Mouse (Mus musculus) lung, adult 2 months (tissue): ENCODE measurements at regions not wholly inside any gene's neighbourhood (a gene's known extent, or its start where the extent isn't known, plus 50 kb on each side); places are given as distances from the start of the nearest gene placed in this dataset.

Experiments used
- DNase-seq: peaks from one replicate; pipeline ENCODE4 v3.0.0; 2022
- H3K4me1 ChIP-seq: fragments of 200-500 bp; 2 replicates; pipeline ENCODE4 v1.6.1; 2011; ENCODE audit warnings: low read length; ENCODE audit not compliant: control insufficient read depth, insufficient read depth
- H3K4me3 ChIP-seq: fragments of 200-500 bp; replicated peaks from 2 replicates; pipeline ENCODE3; 2011; ENCODE audit warnings: low read depth, mild to moderate bottlenecking, control low read depth, low read length; ENCODE audit errors: extremely low read depth
- CTCF ChIP-seq: fragments of 200-500 bp; IDR thresholded peaks from 2 replicates; pipeline ENCODE4 v1.5.1; 2011; ENCODE audit warnings: mild to moderate bottlenecking, low read length, control low read depth; ENCODE audit not compliant: insufficient read depth
- POLR2A ChIP-seq: fragments of 200-500 bp; IDR thresholded peaks from 2 replicates; pipeline ENCODE4 v1.6.1; 2011; ENCODE audit warnings: low read depth, mild to moderate bottlenecking, control low read depth, low read length, borderline replicate concordance; ENCODE audit errors: extremely low read depth
- WGBS: fragments of 180-500 bp; shearing (Covaris S2); methylation state at CpG from one replicate; pipeline ENCODE4 v1.1.7; 2018; 5-methylcytosine and 5-hydroxymethylcytosine counted together

DNA sequence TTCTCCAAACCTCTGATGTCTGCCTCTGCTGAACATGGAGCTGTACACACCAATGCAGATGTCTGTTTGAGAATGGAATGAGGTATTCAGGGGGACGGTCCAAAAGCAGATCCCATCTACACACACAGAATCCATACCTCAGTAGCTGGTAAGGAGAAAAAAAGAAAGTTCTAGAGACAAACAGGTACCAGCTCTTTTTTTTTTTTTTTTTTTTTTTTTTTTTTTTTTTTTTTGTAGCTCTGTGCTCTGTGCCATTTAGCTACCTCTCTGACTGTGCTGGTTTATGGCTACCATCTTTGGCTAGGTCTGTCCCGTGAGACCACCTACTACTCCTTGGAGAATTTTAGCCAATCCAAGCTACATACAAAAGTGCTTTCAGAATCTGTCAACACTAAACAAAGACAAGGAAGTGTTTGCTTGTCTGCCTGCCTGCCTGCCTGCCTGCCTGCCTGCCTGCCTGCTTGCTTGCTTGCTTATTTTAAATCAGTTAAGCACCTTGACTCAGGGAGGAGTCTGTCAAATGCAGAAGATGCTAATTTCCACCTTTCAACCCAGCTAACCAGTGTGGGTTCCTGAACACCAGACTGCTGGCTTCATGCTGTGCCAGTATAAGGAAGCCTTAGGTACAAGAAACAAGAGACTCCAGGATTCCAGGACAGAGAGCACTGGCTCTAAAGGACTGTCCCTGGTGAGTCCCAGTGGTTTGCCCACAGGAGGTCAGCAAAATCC, 190.0 kb upstream of the Cdh5 start:
- Histone ChIP-seq H3K4me3 (no peak overlapping the region), H3K4me1 (no peaks in the 10 kb centered on the region)
- no peak for DNase-seq
- WGBS: 65% methylated on average over 2 of the region's 2 CpGs
- TF ChIP-seq CTCF: no peak
- TF ChIP-seq POLR2A: no peak

DNA sequence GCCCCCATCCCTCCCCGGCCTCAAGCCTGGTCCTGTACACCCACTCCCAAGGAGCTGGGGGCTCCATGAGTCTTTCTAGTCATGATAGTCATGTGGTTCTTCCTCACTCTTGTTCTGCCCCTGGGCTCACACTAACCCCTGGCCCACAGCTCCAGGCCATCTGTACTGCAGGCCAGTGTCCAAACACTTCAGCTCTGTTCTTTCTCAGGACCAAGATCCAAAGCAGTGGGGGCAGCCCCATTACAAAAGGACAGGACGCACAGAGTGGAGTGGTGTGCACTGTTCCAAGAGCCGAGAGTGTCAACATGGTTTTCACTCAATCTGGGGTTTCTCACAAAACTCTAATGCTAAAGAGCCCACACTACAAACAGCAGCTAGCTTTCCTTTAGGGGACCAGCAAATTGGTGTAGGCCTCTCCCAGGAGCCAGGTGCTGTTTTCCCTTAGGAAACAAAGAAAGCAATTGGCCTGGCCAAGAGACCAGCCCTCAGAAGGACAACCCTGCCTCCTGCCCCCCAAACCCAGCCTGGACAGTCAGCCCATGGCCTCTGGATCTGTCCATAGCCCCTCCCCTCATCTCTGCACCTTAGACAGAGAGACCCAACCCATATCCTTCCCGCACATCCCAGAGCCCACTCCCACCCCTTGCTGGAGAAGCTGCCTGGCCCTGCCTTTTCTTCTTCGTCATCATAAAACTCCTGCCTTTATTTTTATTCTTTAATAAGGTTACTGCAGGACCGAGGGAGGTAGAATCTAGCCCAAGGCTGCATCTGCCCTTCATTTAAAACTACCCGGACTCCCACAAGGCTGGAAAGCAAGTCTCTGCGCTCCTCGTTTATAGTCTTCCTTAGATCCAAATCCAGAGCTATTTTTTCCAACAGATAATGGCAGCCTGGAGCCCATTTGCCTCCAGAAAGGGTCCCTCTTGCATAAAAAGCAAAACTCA, 188.2 kb upstream of the Cdh5 start:
- Histone ChIP-seq H3K4me3 (no peak overlapping the region), H3K4me1 (no peaks in the 10 kb centered on the region)
- peak; percentile 5 for DNase-seq
- TF ChIP-seq POLR2A: no peak
- TF ChIP-seq CTCF: no peak
- WGBS: 76% methylated on average over 9 of the region's 9 CpGs

DNA sequence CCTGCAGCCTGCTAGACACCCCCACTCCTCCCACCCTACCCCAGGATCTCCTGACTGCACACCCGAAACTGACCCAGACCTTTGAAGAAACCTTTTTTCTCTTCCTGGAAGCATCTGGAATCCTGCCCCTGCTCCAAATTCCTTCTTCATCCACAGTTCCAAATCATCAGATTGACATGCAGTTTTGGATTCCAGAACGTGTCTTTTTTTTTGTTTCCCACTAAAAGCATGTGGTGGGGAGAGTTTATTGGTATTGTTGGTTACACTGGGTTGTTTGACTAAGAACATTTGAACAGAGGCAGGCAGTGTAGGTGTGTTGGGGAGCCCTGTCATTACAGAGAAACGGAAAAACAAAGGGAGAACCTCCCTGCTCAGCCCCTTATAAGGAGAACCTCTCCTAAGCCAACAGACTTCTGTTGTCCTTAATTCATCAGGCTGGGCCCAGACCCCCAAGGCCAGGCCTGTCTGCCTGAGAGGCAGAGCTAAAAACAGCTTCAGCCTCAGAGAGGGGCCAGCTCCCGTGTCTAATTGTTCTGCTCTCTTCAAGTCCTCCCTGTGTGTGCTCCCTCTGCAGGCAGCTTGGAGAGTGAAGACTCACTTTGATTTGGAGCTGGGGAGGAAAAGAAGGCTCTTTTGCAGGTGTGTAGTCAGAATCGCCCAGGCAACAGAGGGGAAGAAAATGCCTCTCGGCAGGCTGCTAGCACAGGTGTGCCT, 187.3 kb upstream of the Cdh5 start:
- Histone ChIP-seq H3K4me1 (no peaks in the 10 kb centered on the region), H3K4me3 (no peak overlapping the region)
- TF ChIP-seq CTCF (no peak), POLR2A (no peak)
- no peak for DNase-seq
- WGBS: 44% methylated on average over 6 of the region's 6 CpGs

DNA sequence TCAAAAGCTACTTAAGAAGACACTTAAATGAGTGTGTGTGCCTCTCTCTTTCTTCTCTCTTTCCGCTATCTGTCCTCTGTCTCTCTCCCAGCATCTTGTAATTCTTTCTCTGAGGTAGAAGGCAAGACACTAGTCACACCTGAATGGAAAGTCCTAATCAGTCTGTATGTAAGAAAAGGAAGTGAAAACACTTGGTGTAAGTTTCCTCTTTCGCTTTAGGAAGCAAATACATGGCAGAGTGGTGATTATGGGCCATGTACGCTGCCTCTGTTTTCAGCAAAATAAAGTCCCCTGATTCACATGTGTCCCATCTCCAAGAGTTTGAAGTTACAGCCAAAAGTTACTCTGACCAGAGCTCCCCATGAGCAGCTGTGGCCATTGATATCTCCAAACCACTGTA, 182.1 kb upstream of the Cdh5 start:
- TF ChIP-seq CTCF (no peak), POLR2A (no peak)
- no peak for DNase-seq
- 76% methylated on average over 3 of the region's 3 CpGs for WGBS
- no peaks in the 10 kb centered on the region; the same call in 1 of the 2 replicates for H3K4me1 ChIP-seq
- no peak overlapping the region for H3K4me3 ChIP-seq

DNA sequence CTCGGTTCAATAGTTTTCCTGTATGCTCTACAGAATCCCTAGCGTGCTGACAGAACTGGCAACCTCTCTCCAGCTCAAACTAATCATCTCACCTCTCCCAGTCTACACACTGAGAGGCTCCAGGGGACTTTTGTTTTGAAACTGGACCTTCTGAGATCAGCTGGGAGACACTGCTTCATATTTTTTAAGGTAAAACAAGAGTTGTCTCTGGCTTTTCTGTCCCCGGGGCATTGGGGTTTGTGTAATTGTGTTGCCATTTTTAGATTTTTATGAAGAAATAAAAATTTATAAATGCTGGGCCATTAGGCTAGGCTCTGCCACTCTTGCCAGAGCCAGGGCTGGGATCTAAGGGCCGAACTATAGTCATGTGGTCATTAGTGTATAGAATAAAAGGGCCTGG, 179.8 kb upstream of the Cdh5 start:
- no peak for DNase-seq
- H3K4me1 ChIP-seq: no peaks in the 10 kb centered on the region; the same call in 1 of the 2 replicates
- H3K4me3 ChIP-seq: no peak overlapping the region
- WGBS: 84% methylated on average over 4 of the region's 4 CpGs
- TF ChIP-seq POLR2A (no peak), CTCF (no peak)

DNA sequence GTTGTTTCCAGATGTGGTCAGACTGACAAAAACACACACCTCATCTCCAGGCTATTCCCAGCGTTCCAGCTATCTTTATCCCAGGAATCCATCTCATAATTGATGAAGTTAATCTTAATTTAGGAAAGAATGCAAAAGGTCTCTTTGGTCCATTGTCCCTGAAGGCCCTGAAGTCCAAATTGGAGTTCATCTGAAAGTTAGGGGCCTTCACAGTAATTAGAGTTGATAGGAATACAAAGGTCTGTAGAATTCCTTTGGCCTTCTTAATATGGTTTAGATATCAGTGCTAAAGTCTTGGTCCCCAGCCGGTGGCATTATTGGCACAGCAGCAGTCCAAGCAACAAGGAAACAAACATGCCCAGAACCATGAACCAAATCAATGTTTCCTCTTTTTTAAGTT, 178.7 kb upstream of the Cdh5 start:
- Histone ChIP-seq H3K4me3 (no peak overlapping the region), H3K4me1 (no peaks in the 10 kb centered on the region; the same call in 1 of the 2 replicates)
- no peak for DNase-seq
- no peak for TF ChIP-seq POLR2A
- TF ChIP-seq CTCF: no peak
- WGBS: 73% methylated on average over 2 of the region's 2 CpGs

DNA sequence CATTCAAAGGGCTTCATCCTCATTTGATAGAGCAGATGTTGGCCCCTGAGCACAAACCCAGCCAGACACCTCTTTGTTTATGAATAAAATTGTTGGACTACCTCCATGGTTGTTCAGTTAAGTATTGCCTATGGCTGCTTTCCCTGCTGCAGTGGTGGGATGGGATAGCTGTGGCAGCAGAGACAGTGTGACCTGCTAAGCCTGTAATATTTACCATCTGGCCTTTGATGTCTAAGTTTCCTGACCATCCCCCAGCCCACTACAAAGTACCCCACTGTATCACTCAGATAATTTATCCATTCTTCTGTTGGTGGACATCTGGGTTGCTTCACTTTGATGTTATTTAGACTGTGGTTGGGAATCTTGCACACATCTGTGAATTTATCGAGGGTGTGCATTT, 168.7 kb upstream of the Cdh5 start:
- Histone ChIP-seq H3K4me1 (no peaks in the 10 kb centered on the region), H3K4me3 (no peak overlapping the region)
- DNase-seq: no peak
- 57% methylated on average over 1 of the region's 1 CpGs for WGBS
- TF ChIP-seq CTCF: no peak
- TF ChIP-seq POLR2A: no peak

DNA sequence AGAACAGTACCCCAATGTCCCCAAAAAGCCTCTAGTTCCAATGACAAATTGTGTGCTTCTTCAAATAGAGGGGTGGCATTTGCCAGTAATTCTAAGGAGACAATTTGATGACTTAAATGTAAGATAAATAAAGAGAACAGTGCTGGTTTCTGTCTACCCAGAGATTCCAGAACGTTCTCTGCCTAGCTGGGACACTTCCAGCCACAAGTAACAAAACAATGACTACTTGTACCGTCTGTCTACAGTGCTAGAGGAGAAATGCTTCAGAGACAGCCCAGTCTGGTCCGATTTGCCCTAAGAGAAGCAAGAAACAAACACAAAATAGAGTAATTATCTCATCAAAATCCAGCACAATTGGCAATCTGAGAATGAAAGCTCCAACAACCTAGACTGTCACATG, 164.9 kb upstream of the Cdh5 start:
- no peak for DNase-seq
- TF ChIP-seq CTCF (no peak), POLR2A (no peak)
- 45% methylated on average over 3 of the region's 3 CpGs for WGBS
- Histone ChIP-seq H3K4me3 (no peak overlapping the region), H3K4me1 (no peaks in the 10 kb centered on the region)

DNA sequence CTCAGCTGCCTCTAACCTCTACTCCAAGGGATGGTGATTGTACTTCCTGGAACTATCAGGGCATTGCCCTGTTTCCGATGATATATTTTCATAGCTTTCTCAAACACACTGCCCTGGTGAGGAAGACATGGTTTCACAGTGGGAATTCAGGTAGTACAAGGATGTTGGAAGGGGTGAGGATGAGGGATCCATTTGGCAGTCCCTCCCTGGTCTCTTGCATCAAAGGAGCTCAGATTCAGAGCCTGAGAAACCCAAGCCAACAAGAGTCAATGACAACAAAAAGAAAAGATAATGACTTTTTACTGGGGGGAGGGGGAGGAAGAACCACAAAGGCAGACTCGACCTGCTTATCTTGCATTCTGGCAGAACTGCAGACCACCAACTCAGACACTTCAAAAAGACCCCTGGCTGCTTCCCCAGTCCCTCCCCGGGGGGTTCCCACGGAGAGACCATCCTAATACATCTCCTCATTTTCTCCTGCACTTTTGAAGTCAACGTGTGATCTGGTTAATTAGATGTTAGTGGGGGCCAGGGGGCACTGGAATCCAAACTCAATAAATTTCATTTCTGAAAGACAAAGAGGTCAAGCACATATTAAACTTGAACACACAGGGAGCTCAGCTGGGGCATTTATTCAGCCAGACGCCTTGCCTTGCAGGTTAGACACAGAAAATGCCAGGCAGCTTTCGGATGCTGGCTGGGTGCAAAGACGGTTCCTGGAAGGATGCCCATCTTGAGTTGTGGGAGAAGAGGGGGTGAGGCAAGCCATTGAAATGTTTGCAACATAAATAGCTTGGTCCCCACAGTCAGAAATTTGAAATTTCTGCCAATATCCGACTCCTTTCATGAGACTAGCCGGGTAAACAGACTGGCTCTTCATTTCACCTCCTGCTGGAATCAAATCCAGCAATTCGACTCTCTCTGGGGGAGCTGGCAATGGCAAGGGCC, 162.9 kb upstream of the Cdh5 start:
- H3K4me3 ChIP-seq: no peak overlapping the region
- WGBS: 28% methylated on average over 11 of the region's 11 CpGs
- no peaks in the 10 kb centered on the region for H3K4me1 ChIP-seq
- no peak for DNase-seq
- no peak for TF ChIP-seq POLR2A
- TF ChIP-seq CTCF: no peak
